Mouse (Mus musculus): ENCODE measurements at regions not wholly inside any gene's neighbourhood (a gene's known extent, or its start where the extent isn't known, plus 50 kb on each side); places are given as distances from the start of the nearest gene placed in this dataset.

DNA sequence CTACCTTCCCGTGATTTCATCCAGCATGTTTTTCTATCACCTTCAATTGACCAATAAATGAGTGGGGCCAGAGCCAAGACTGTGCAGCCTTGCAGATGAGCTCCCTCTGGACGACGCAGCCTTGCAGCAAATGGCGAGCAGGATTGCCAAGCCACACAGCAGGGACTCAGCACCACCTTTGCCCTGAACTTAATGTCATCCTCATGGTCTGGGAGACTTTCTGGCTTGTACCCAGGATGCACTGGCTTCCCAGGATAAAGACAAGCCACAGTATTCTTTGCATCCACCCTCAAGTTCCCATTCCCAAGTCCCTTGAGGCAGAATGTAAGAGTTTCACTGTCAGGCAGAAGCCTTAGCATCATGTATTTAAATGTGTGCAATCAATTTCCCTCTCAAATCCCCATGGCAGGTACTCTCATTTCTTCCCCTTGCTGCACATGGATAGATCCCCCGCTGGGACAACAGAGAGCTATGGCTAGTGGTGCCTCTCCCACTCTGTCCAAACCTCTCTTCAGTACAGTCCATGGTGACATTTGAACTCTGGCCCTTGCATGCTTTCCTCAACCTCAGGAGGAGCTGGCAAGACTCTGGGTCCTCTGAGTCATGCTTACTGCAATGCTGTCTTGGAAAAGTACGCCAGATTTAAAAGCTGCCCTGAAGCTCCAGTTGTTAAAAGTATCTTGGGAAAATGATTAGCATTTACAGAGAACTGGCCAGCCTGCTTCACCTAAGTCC is 252.2 kb upstream of the Hnrnpa3 start:
- Histone ChIP-seq H3K4me3 (no peak overlapping the region), H3K27me3 (no peaks in the 10 kb centered on the region), H3K36me3 (no peaks in the 10 kb centered on the region), H3K9me3 (no peaks in the 10 kb centered on the region), H3K27ac (no peak overlapping the region), H3K4me1 (no peaks in the 10 kb centered on the region), H3K9ac (no peak overlapping the region), H3K4me2 (no peak overlapping the region)
- no peak for ATAC-seq (ENCODE audit: borderline replicate concordance, extremely low read depth, low FRiP score, low TSS enrichment)
- 47% methylated on average over 6 of the region's 6 CpGs for whole genome bisulfite sequencing

- Histone ChIP-seq H3K4me2 (no peak overlapping the region), H3K9ac (no peak overlapping the region), H3K36me3 (no peaks in the 10 kb centered on the region), H3K9me3 (no peaks in the 10 kb centered on the region), H3K27me3 (no peaks in the 10 kb centered on the region), H3K4me3 (no peak overlapping the region), H3K27ac (no peak overlapping the region), H3K4me1 (no peaks in the 10 kb centered on the region)
- 68% methylated on average over 4 of the region's 4 CpGs for WGBS
- ATAC-seq (ENCODE audit: borderline replicate concordance, extremely low read depth, low FRiP score, low TSS enrichment): no peak
These were observed 251.5 kb upstream of the Hnrnpa3 start for GRCm38 (mm10) chr2:75407560-75407959.

- Histone ChIP-seq H3K27ac (no peak overlapping the region), H3K36me3 (no peaks in the 10 kb centered on the region), H3K9me3 (no peaks in the 10 kb centered on the region), H3K4me3 (no peak overlapping the region), H3K4me2 (no peak overlapping the region), H3K27me3 (no peaks in the 10 kb centered on the region), H3K9ac (no peak overlapping the region), H3K4me1 (no peaks in the 10 kb centered on the region)
- WGBS: 85% methylated on average over 2 of the region's 2 CpGs
- no peak for ATAC-seq (ENCODE audit: borderline replicate concordance, extremely low read depth, low FRiP score, low TSS enrichment)
These were observed 251.0 kb upstream of the Hnrnpa3 start for GRCm38 (mm10) chr2:75408016-75408415.

GRCm38 (mm10) chr2:75409806-75410205 is 249.3 kb upstream of the Hnrnpa3 start:
- ATAC-seq (ENCODE audit: borderline replicate concordance, extremely low read depth, low FRiP score, low TSS enrichment): no peak
- WGBS: 91% methylated on average over 7 of the region's 7 CpGs
- Histone ChIP-seq H3K4me3 (no peak overlapping the region), H3K27ac (no peak overlapping the region), H3K4me2 (no peak overlapping the region), H3K36me3 (no peaks in the 10 kb centered on the region), H3K27me3 (no peaks in the 10 kb centered on the region), H3K9ac (no peak overlapping the region), H3K9me3 (no peaks in the 10 kb centered on the region), H3K4me1 (no peaks in the 10 kb centered on the region)

GRCm38 (mm10) chr2:75412735-75413134 is 246.3 kb upstream of the Hnrnpa3 start:
- Histone ChIP-seq H3K9me3 (no peaks in the 10 kb centered on the region), H3K4me2 (no peak overlapping the region), H3K4me1 (no peaks in the 10 kb centered on the region), H3K27me3 (no peaks in the 10 kb centered on the region), H3K36me3 (no peaks in the 10 kb centered on the region), H3K4me3 (no peak overlapping the region), H3K27ac (no peak overlapping the region), H3K9ac (no peak overlapping the region)
- WGBS: 92% methylated on average over 5 of the region's 5 CpGs
- no peak for ATAC-seq (ENCODE audit: borderline replicate concordance, extremely low read depth, low FRiP score, low TSS enrichment)

DNA sequence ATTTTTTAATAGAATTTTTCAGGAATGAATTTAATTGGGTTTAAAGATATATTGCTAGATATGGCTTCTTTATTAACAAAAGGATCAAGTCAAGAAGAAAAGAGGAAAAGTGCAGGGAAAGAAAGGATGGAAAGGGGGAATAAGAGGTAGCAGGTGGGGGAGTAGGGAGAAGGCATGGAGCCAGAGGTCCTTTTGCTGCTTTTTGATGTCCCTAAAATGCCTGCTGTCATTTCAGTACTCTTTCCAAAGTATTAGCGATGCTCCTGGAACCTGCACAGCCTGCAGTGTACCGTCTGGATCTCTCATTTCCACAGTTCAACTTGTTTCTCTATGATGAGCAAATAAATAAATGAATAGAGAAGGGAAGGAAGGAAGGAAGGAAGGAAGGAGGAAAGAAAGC is 240.4 kb upstream of the Hnrnpa3 start:
- Histone ChIP-seq H3K4me1 (no peaks in the 10 kb centered on the region), H3K9me3 (no peaks in the 10 kb centered on the region), H3K36me3 (no peaks in the 10 kb centered on the region), H3K4me2 (no peak overlapping the region), H3K9ac (no peak overlapping the region), H3K27me3 (peaks cover under 1% of the 10 kb centered on the region; the same call in 1 of the 2 replicates), H3K27ac (no peak overlapping the region), H3K4me3 (no peak overlapping the region)
- WGBS: 82% methylated on average over 2 of the region's 2 CpGs
- no peak for ATAC-seq (ENCODE audit: borderline replicate concordance, extremely low read depth, low FRiP score, low TSS enrichment)

DNA sequence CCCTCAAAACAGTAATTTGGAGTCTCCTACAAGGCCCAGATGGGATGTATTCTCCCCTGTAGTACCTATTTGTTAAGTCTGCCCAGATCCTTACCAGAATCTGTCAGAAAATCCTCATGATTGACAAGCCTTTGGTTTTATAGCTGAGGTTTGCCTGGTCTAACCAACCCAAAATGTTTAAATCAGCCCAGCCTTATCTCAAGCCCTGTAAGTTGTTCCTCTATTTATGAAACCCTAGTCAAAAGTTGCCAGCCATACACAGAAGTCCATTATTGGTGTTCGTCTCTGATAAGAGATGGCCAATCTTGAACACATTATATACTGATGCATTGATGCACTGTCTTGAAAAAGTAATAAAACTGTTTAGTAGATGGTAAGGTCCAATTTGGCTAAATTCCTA is 239.9 kb upstream of the Hnrnpa3 start:
- Histone ChIP-seq H3K27me3 (peaks cover 4% of the 10 kb centered on the region; the same call in 1 of the 2 replicates), H3K4me3 (no peak overlapping the region)
- WGBS: 92% methylated on average over 1 of the region's 1 CpGs

GRCm38 (mm10) chr2:75422798-75423685 is 236.0 kb upstream of the Hnrnpa3 start:
- ATAC-seq (ENCODE audit: borderline replicate concordance, extremely low read depth, low FRiP score, low TSS enrichment): no peak
- Histone ChIP-seq H3K27me3 (peaks cover 14% of the 10 kb centered on the region; the same call in 1 of the 2 replicates), H3K4me2 (no peak overlapping the region), H3K4me3 (no peak overlapping the region), H3K36me3 (no peaks in the 10 kb centered on the region), H3K4me1 (no peaks in the 10 kb centered on the region), H3K9me3 (no peaks in the 10 kb centered on the region), H3K27ac (no peak overlapping the region), H3K9ac (no peak overlapping the region)
- WGBS: 73% methylated on average over 20 of the region's 20 CpGs

More for the DNA sequence above, 239.9 kb upstream of the Hnrnpa3 start:
- Histone ChIP-seq H3K9ac (no peak overlapping the region), H3K27ac (no peak overlapping the region), H3K4me2 (no peak overlapping the region), H3K9me3 (no peaks in the 10 kb centered on the region), H3K4me1 (no peaks in the 10 kb centered on the region), H3K36me3 (no peaks in the 10 kb centered on the region)
- ATAC-seq (ENCODE audit: borderline replicate concordance, extremely low read depth, low FRiP score, low TSS enrichment): no peak

DNA sequence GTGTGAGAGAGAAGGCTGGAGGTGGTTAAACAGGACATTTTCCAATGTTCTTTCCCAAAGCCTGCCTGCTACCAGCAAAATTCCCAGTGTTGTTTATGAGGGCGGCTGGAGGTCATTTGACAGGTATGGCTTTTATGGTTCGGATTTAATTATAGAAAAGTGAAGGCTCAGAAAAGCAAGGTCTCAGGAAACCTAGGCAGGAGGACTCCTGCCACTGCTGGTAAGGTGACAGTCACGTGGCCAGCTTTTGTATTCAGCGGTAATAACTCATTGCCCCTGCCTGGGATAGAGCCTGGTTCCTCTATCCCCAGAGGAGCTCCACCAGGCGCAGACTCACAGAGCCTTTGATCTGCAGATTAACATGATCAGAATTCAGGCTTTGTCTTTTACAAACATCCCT is 235.2 kb upstream of the Hnrnpa3 start:
- Histone ChIP-seq H3K4me2 (no peak overlapping the region), H3K36me3 (no peaks in the 10 kb centered on the region), H3K4me3 (no peak overlapping the region), H3K4me1 (no peaks in the 10 kb centered on the region), H3K27ac (no peak overlapping the region), H3K9me3 (no peaks in the 10 kb centered on the region), H3K27me3 (peaks cover 14% of the 10 kb centered on the region; the same call in 1 of the 2 replicates), H3K9ac (no peak overlapping the region)
- no peak for ATAC-seq (ENCODE audit: borderline replicate concordance, extremely low read depth, low FRiP score, low TSS enrichment)
- WGBS: 39% methylated on average over 5 of the region's 5 CpGs

- Histone ChIP-seq H3K27ac (no peak overlapping the region), H3K27me3 (peaks cover 14% of the 10 kb centered on the region; the same call in 1 of the 2 replicates), H3K36me3 (no peaks in the 10 kb centered on the region), H3K9me3 (no peaks in the 10 kb centered on the region), H3K4me3 (no peak overlapping the region), H3K9ac (no peak overlapping the region), H3K4me2 (no peak overlapping the region), H3K4me1 (no peaks in the 10 kb centered on the region)
- 32% methylated on average over 7 of the region's 7 CpGs for WGBS
- ATAC-seq (ENCODE audit: borderline replicate concordance, extremely low read depth, low FRiP score, low TSS enrichment): no peak
These were observed 234.7 kb upstream of the Hnrnpa3 start for GRCm38 (mm10) chr2:75424363-75424762.

DNA sequence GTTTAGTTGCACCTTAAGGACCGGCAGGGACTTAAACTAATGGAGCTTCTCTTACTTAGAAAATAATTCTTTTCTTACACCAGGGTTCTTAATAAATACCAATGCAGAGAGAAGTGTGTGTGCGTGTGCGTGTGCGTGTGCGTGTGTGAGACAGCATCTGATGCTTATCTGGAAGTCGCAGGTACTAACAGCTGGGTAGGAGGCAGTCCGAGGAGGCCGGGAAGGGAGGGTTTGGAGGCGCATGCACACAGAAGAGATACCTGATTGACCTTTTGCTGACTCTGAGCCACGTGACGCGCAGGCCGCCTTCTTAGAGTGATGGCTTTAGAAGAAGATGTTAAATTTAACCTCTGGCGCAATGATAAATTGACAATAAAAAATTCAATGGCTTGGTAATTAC is 234.2 kb upstream of the Hnrnpa3 start:
- Histone ChIP-seq H3K4me3 (no peak overlapping the region), H3K27me3 (peaks cover 14% of the 10 kb centered on the region; the same call in 1 of the 2 replicates), H3K9me3 (no peaks in the 10 kb centered on the region), H3K4me1 (no peaks in the 10 kb centered on the region), H3K36me3 (no peaks in the 10 kb centered on the region), H3K9ac (no peak overlapping the region), H3K4me2 (no peak overlapping the region), H3K27ac (no peak overlapping the region)
- ATAC-seq (ENCODE audit: borderline replicate concordance, extremely low read depth, low FRiP score, low TSS enrichment): no peak
- 63% methylated on average over 14 of the region's 14 CpGs for WGBS

DNA sequence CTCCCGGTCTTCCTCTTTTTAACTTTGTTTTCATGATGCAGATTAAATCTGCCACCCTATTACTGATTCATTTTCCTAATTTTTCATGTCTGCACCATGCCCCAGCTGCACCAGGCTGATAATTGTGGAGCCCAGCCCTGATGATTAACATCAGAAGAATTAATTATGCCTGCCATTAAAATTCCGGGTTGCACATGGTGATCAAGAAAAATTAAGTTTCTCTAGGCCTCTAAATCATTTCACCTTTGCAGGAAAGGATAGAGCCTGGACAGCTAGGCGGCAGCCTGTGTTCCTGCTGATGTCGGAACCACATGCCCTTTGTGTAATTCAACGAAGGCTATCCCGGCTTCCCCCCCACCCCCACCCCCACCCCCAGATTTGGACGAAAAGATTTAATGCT is 233.7 kb upstream of the Hnrnpa3 start:
- H3K9ac ChIP-seq: no peak overlapping the region
- H3K27ac ChIP-seq: no peak overlapping the region
- H3K4me3 ChIP-seq: no peak overlapping the region
- 42% methylated on average over 7 of the region's 7 CpGs for WGBS
- H3K4me2 ChIP-seq: no peak overlapping the region
- no peaks in the 10 kb centered on the region for H3K9me3 ChIP-seq
- no peaks in the 10 kb centered on the region for H3K36me3 ChIP-seq
- ATAC-seq (ENCODE audit: borderline replicate concordance, extremely low read depth, low FRiP score, low TSS enrichment): no peak
- H3K27me3 ChIP-seq: peaks cover 14% of the 10 kb centered on the region; the same call in 1 of the 2 replicates
- no peaks in the 10 kb centered on the region for H3K4me1 ChIP-seq
